Mouse (Mus musculus) MEL (cell line): ENCODE measurements at regions not wholly inside any gene's neighbourhood (a gene's known extent, or its start where the extent isn't known, plus 50 kb on each side); places are given as distances from the start of the nearest gene placed in this dataset.

Source experiments
- CTCF ChIP-seq, 3 experiments: IDR thresholded peaks in 2 of 3; conservative IDR thresholded peaks in 1 of 3; 2 replicates each; pipeline ENCODE4 v1.5.1; 2011 to 2012; ENCODE audit warnings: low read length in 3 of 3, low read depth in 2 of 3, mild to moderate bottlenecking in 2 of 3, improper control_type of control experiment in 1 of 3, inconsistent platforms in 1 of 3, mixed read lengths in 1 of 3, moderate library complexity in 1 of 3; ENCODE audit not compliant: control insufficient read depth in 1 of 3, insufficient read depth in 1 of 3, poor library complexity in 1 of 3, severe bottlenecking in 1 of 3
- GATA1 ChIP-seq: IDR thresholded peaks from 2 replicates; pipeline ENCODE4 v1.6.1; 2011; ENCODE audit warnings: low read depth, low read length, improper control_type of control experiment
- TCF12 ChIP-seq: IDR thresholded peaks from 2 replicates; pipeline ENCODE4 v1.6.1; 2014; ENCODE audit warnings: low read depth, mild to moderate bottlenecking, inconsistent platforms, low read length, improper control_type of control experiment, moderate library complexity
- ZC3H11A ChIP-seq: IDR thresholded peaks from 2 replicates; pipeline ENCODE4 v1.6.1; 2012; ENCODE audit warnings: low read depth, mild to moderate bottlenecking, inconsistent platforms, low read length, improper control_type of control experiment

DNA sequence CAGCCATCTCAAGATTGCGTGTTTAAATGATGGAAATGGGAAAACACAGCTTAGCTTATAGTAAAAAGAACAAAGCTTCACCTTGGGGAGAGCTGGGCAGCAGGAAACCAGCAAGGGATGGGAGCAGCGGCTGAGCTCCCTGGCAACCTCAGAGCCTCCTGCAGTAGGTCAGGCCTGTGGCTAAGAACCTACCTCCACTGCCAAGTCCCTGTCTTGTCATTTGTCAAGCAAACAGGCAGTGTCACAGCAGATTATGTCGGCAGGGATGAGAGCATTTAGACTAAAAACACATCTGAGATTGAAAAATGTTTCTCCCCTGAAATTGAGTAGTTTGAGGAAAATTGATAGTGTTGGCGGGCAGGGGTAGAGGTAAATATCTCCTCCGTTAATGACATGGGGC lies 214.8 kb downstream of the Abcc12 start:
- no peak for TF ChIP-seq ZC3H11A
- no peak for TF ChIP-seq CTCF (IDR thresholded peaks at IDR 0.05 in 2 of 3, conservative IDR thresholded peaks at IDR 0.05 in 1 of 3; ENCODE audit: control insufficient read depth in 1 of 3, insufficient read depth in 1 of 3, low read depth in 2 of 3, low read length in 3 of 3, poor library complexity in 1 of 3, severe bottlenecking in 1 of 3)
- no peak for TF ChIP-seq TCF12
- TF ChIP-seq GATA1 = no peak
